Mouse (Mus musculus) bone marrow macrophage, adult 2 months (primary cell): Measurements from ENCODE around the gene Prrx2.

Source experiments
- CTCF ChIP-seq: IDR thresholded peaks from 2 replicates; pipeline ENCODE4 v1.5.1; 2012; ENCODE audit warnings: low read depth, mild to moderate bottlenecking, low read length, moderate library complexity
- POLR2A ChIP-seq: IDR thresholded peaks from 2 replicates; pipeline ENCODE4 v1.6.1; 2012; ENCODE audit warnings: mild to moderate bottlenecking, low read depth, low read length, borderline replicate concordance

GRCm38 (mm10) chr2:30918780-30919329 lies 84.1 kb downstream of the Prrx2 start:
- no peak for TF ChIP-seq CTCF
- TF ChIP-seq POLR2A, result no peak
